Mouse (Mus musculus) liver, postnatal 0 days (tissue): ENCODE data around the gene Cdc42se1.

Experiments used
- CTCF ChIP-seq: sonication (generic); IDR thresholded peaks from 2 replicates; pipeline ENCODE4 v1.5.1; 2016; ENCODE audit warnings: antibody characterized with exemption, low read depth
- EP300 ChIP-seq: IDR thresholded peaks from 2 replicates; pipeline ENCODE4 v1.6.1; 2016; ENCODE audit warnings: antibody characterized with exemption, low read depth, mild to moderate bottlenecking

GRCm38 (mm10) chr3:95246465-95247231 lies 18.1 kb downstream of the Cdc42se1 start:
- no peak for TF ChIP-seq CTCF
- TF ChIP-seq EP300: no peak
